Mouse (Mus musculus) layer of hippocampus, adult 11-12 months (tissue): ENCODE results near the gene Ccnb1ip1.

Experiments used
- DNase-seq: peaks from one replicate; pipeline ENCODE4 v3.0.0; 2022; ENCODE audit warnings: low spot score

The Ccnb1ip1 gene

DNA sequence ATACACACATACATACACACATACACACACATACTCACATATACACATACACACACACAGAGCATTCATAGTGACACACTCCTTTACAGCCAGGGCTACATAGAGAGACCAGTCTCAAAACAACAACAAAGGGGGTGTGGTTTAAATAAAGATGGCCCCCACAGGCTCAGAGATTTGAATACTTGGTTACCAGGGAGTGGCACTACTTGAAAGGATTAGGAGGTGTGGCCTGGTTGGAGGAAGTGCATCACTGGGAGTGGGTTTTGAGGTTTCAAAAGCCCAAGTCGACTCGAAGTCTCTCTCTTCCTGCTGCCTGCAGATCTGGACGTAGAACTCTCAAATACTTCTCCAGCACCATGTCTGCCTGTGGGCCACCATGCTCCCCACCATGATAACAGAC, 25.4 kb downstream of the Ccnb1ip1 start:
- no peak for DNase-seq

DNA sequence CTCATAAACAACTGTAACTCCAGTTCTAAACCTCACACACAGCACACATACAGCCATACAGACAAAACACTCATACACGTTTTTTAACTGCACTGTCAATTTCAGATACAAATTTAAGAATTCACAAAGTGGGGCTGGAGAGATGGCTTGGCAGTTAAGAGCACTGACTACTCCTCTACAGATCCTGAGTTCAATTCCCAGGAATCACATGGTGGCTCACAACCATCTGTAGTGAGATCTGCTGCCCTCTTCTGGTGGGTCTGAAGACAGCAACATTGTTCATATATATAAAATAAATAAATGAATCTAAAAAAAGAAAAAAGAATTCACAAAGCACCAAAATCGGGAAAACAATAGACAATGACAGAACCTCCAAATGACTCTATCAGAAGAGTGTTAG, 36.2 kb downstream of the Ccnb1ip1 start:
- no peak for DNase-seq

DNA sequence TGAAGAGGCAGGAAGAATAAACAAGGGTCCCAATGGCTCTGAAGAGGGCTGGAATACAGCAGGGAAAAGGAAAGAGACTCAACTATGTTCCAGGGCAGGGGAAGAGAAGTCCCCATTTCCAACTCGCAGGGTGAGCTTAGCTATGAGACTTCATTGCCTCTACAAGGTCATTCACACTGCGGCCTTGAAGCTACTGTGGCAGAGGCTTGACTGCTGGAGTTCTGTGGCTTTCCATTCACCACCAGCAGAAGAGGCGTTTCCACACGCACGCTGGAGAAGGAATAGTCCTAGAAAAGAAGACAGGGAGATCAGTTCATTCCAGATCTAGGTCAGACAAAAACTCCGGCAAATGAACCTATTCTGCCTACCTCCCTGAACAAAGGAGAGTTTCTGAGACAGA, 41.8 kb downstream of the Ccnb1ip1 start:
- no peak for DNase-seq

DNA sequence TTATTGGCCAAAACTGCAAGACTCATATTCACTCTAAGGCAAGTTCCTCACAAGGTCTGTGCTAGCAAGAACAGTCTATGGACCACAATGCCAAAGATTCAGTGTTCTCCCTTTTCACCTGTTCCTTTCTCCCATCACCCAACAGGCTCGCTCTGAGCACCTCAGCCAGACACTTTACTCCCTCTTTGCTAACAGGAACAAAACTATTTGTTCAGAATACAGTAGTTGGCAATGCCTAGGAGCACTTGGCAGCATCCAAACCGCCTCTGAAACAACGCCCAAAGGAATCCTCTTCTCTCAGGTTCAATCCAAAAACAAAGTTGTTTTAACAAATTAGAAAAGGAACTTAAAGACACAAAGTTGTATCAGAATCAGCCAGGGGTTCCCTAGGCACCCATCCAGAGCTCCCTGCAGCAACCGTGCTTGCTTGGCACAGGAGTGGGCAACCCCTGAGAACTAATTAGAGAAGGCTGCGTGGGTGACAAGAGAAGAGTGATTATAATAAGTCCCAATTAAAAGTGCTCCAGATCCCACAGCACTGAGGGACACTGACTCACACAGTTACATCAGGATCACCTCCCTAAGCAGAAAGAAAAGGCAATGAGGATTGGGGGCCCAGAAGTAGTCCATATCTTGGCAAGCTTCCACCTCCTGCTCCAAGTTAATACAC, 49.0 kb downstream of the Ccnb1ip1 start:
- no peak for DNase-seq

DNA sequence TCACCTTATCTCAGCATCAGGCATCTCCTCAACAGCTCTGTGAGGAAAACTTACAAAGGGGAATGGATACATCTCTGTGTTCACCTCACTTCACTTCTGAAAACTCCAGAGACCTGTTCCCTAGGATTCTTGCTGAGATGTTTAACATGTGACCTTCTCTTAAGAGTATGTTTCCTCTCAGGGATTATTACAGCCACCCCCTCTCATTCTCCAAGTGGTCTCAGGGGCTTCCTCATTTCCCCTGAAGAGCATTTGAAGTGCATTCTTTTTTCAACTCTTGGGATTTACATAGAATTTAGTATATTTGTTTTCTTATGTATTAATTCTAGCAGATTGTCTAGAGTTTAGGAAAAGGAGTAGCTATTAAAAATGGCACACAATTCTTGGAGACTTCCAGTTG, 62.5 kb downstream of the Ccnb1ip1 start, which contains the start of gene Olfr749:
Gene Olfr749, minus strand, starts transcription at position 101 of the 400 bp plus-strand sequence.
- no peak for DNase-seq

DNA sequence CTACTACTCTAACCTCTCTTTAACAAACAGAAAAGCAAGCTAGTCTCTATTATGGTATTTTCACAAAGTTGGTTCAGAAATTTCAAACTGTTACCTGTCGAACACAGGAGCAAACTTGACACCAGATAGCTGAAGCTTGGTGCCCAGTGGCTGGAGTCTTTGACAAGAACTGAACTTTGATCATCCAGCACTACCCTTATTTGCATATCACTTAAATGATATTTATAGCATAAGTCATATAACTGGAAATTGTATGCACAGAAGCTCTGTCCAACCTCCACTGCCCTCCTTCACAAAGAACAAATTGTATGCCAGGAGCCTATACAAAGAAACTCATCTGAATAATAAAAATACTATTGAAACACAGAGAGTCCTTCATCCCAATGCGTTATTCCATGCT, 65.9 kb downstream of the Ccnb1ip1 start:
- no peak for DNase-seq

DNA sequence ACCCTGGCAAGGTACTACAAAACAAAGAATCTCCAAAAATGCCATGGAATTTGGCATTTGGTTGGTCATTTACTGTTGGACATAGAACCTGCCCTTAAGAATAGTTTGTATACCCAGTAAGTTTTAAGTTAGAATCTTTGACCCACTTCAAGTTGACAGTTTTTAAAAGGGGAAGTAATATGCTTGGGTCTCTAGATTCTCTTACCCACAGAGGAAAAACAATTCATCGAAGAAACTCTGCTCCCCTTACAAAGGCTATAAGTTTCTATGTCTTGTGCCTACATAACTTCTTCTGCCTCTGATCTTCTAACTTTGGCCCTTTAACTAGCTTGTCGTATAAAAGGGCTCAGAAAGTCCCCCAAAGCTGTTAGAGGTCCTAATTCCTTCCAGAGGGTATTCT, 67.2 kb downstream of the Ccnb1ip1 start:
- no peak for DNase-seq
